Mouse (Mus musculus): ENCODE results near the gene Olfr801. TPM values are rescaled to one million over a fixed set of nuclear protein-coding genes. Genes with fewer than 3 reads are reported as not detected.

The Olfr801 gene
- total RNA-seq (2014; rRNA removed) (not detected in 2 replicates), polyA plus RNA-seq (2012; rRNA removed) (not detected in 2 replicates)

GRCm38 (mm10) chr10:129673765-129674164 lies at the start of gene Olfr801:
TSS of gene Olfr801 (minus strand) at chr10:129673865.
- no peak within 1 kb of the TSS for H3K27ac ChIP-seq (replicated peaks; ENCODE audit: insufficient read depth, low read depth, low read length)
- no peak for DNase-seq (ENCODE audit: extremely low read depth, low read depth, low spot score)
- no peaks in the 10 kb centered on the region for H3K27me3 ChIP-seq (ENCODE audit: control insufficient read depth, insufficient read depth, low read length)
- no peaks in the 10 kb centered on the region for H3K36me3 ChIP-seq (ENCODE audit: control insufficient read depth, insufficient read depth, low read length)
- TF ChIP-seq POLR2A (IDR thresholded peaks at IDR 0.05; ENCODE audit: extremely low read depth, insufficient read depth, low read length), result no peak
- no peak for TF ChIP-seq CTCF (IDR thresholded peaks at IDR 0.05; ENCODE audit: low read depth, low read length)
- H3K79me2 ChIP-seq (ENCODE audit: control insufficient read depth, insufficient read depth, low read length), result no peaks in the 10 kb centered on the region
- H3K4me1 ChIP-seq (ENCODE audit: control insufficient read depth, insufficient read depth, low read length), result no peaks in the 10 kb centered on the region
- H3K4me3 ChIP-seq (ENCODE audit: insufficient read depth, low read depth, low read length), result no peak within 1 kb of the TSS
- 64% methylated on average over 1 of the region's 1 CpGs for WGBS
- no peak within 1 kb of the TSS for H3K9ac ChIP-seq (ENCODE audit: low read depth, low read length)

DNA sequence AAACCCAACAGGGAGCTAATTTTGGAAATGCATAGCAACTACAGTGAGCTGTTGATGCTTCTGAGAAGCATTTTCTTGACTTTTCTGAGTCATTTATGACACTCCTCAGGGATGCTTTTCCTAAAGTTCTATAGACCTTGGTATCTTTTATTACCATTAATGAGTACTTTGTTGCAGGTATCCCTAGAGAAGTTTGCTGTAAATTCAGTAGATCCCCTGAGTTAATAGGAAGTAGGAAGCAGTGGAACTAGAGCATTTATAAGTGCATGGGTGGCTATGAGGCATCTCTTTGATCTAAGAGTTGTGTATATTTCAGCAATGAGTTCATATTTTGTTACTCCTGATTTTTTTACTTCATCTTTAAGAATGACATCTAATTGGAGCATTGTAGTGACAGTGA lies 29.2 kb upstream of the Olfr801 start, which contains the start of gene Olfr804:
TSS of gene Olfr804 (plus strand) at position 301 of the 400 bp plus-strand sequence.
- Histone ChIP-seq H3K36me3 (ENCODE audit: control insufficient read depth, insufficient read depth, low read length) (no peaks in the 10 kb centered on the region), H3K27me3 (ENCODE audit: control insufficient read depth, insufficient read depth, low read length) (no peaks in the 10 kb centered on the region), H3K79me2 (ENCODE audit: control insufficient read depth, insufficient read depth, low read length) (no peaks in the 10 kb centered on the region), H3K4me1 (ENCODE audit: control insufficient read depth, insufficient read depth, low read length) (no peaks in the 10 kb centered on the region), H3K9ac (ENCODE audit: low read depth, low read length) (no peak within 1 kb of the TSS), H3K4me3 (ENCODE audit: insufficient read depth, low read depth, low read length) (no peak within 1 kb of the TSS), H3K27ac (replicated peaks; ENCODE audit: insufficient read depth, low read depth, low read length) (no peak within 1 kb of the TSS)
- DNase-seq (ENCODE audit: extremely low read depth, low read depth, low spot score), result no peak
- TF ChIP-seq POLR2A (IDR thresholded peaks at IDR 0.05; ENCODE audit: extremely low read depth, insufficient read depth, low read length) (no peak), CTCF (IDR thresholded peaks at IDR 0.05; ENCODE audit: low read depth, low read length) (no peak)

- Histone ChIP-seq H3K9ac (ENCODE audit: low read depth, low read length) (no peak within 1 kb of the TSS), H3K27ac (replicated peaks; ENCODE audit: insufficient read depth, low read depth, low read length) (no peak within 1 kb of the TSS), H3K79me2 (ENCODE audit: control insufficient read depth, insufficient read depth, low read length) (no peaks in the 10 kb centered on the region), H3K4me1 (ENCODE audit: control insufficient read depth, insufficient read depth, low read length) (no peaks in the 10 kb centered on the region), H3K36me3 (ENCODE audit: control insufficient read depth, insufficient read depth, low read length) (no peaks in the 10 kb centered on the region), H3K27me3 (ENCODE audit: control insufficient read depth, insufficient read depth, low read length) (no peaks in the 10 kb centered on the region), H3K4me3 (ENCODE audit: insufficient read depth, low read depth, low read length) (no peak within 1 kb of the TSS)
- WGBS, result 68% methylated on average over 2 of the region's 2 CpGs
- DNase-seq (ENCODE audit: extremely low read depth, low read depth, low spot score), result no peak
- TF ChIP-seq POLR2A (IDR thresholded peaks at IDR 0.05; ENCODE audit: extremely low read depth, insufficient read depth, low read length) (no peak), CTCF (IDR thresholded peaks at IDR 0.05; ENCODE audit: low read depth, low read length) (no peak)
Measured at GRCm38 (mm10) chr10:129694186-129694585, 20.5 kb upstream of the Olfr801 start, which contains the start of gene Olfr803. TSS of gene Olfr803 (minus strand) at chr10:129694286.

DNA sequence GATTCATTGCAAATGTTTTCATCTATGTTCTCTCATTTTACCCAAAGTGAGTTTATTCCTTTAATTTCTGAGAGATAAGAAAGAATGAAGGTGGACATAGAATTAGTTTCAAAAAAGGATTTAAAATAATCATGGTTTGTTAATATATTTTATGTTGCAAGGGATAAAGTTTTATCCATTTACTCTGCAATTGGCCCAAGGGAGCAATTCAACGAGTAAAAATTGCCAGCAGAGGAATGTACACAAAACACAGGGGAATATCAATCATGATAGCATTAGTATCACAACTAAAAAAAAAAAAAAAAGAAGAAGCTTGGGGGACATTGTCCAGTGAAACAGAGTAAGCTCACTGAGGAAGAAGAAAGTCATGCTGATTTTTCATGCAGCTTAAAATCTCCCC lies 14.4 kb upstream of the Olfr801 start, which contains the start of gene Olfr802:
TSS of gene Olfr802 (minus strand) at position 101 of the 400 bp plus-strand sequence.
- Histone ChIP-seq H3K36me3 (ENCODE audit: control insufficient read depth, insufficient read depth, low read length) (no peaks in the 10 kb centered on the region), H3K79me2 (ENCODE audit: control insufficient read depth, insufficient read depth, low read length) (no peaks in the 10 kb centered on the region), H3K4me1 (ENCODE audit: control insufficient read depth, insufficient read depth, low read length) (no peaks in the 10 kb centered on the region), H3K27ac (replicated peaks; ENCODE audit: insufficient read depth, low read depth, low read length) (no peak within 1 kb of the TSS), H3K27me3 (ENCODE audit: control insufficient read depth, insufficient read depth, low read length) (no peaks in the 10 kb centered on the region), H3K9ac (ENCODE audit: low read depth, low read length) (no peak within 1 kb of the TSS), H3K4me3 (ENCODE audit: insufficient read depth, low read depth, low read length) (no peak within 1 kb of the TSS)
- no peak for DNase-seq (ENCODE audit: extremely low read depth, low read depth, low spot score)
- WGBS, result 67% methylated on average over 1 of the region's 1 CpGs
- no peak for TF ChIP-seq CTCF (IDR thresholded peaks at IDR 0.05; ENCODE audit: low read depth, low read length)
- TF ChIP-seq POLR2A (IDR thresholded peaks at IDR 0.05; ENCODE audit: extremely low read depth, insufficient read depth, low read length), result no peak

- H3K4me3 ChIP-seq (ENCODE audit: insufficient read depth, low read depth, low read length), result no peak within 1 kb of the TSS
- no peaks in the 10 kb centered on the region for H3K27me3 ChIP-seq (ENCODE audit: control insufficient read depth, insufficient read depth, low read length)
- H3K36me3 ChIP-seq (ENCODE audit: control insufficient read depth, insufficient read depth, low read length), result no peaks in the 10 kb centered on the region
- no peaks in the 10 kb centered on the region for H3K79me2 ChIP-seq (ENCODE audit: control insufficient read depth, insufficient read depth, low read length)
- TF ChIP-seq POLR2A (IDR thresholded peaks at IDR 0.05; ENCODE audit: extremely low read depth, insufficient read depth, low read length), result no peak
- no peak for TF ChIP-seq CTCF (IDR thresholded peaks at IDR 0.05; ENCODE audit: low read depth, low read length)
- no peak for DNase-seq (ENCODE audit: extremely low read depth, low read depth, low spot score)
- no peak within 1 kb of the TSS for H3K9ac ChIP-seq (ENCODE audit: low read depth, low read length)
- H3K27ac ChIP-seq (replicated peaks; ENCODE audit: insufficient read depth, low read depth, low read length), result no peak within 1 kb of the TSS
- H3K4me1 ChIP-seq (ENCODE audit: control insufficient read depth, insufficient read depth, low read length), result no peaks in the 10 kb centered on the region
Measured at GRCm38 (mm10) chr10:129657394-129657793, 16.3 kb downstream of the Olfr801 start, which contains the start of gene Olfr800. TSS of gene Olfr800 (plus strand) at chr10:129657694.

DNA sequence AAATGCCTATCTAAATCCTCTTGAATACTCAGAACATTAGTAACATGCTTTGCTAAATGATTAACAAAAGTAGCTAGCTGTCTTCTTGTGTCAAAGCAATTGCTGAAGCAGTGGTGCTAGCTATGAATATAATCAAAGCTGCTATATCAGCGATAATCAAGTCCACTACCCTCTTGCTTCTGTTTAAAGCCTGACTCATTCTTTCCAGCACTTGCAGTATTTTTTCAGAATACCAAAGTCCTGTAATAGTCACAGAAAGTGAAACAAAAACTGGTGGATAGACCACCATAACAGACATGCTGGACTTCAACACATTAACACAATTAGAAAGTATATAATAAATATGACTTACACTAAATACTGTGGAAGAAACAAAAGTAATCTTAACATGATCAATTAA lies 21.9 kb downstream of the Olfr801 start:
- Histone ChIP-seq H3K27ac (replicated peaks; ENCODE audit: insufficient read depth, low read depth, low read length) (no peak overlapping the region), H3K27me3 (ENCODE audit: control insufficient read depth, insufficient read depth, low read length) (no peaks in the 10 kb centered on the region), H3K4me1 (ENCODE audit: control insufficient read depth, insufficient read depth, low read length) (no peaks in the 10 kb centered on the region), H3K79me2 (ENCODE audit: control insufficient read depth, insufficient read depth, low read length) (no peaks in the 10 kb centered on the region), H3K36me3 (ENCODE audit: control insufficient read depth, insufficient read depth, low read length) (no peaks in the 10 kb centered on the region), H3K4me3 (ENCODE audit: insufficient read depth, low read depth, low read length) (no peak overlapping the region), H3K9ac (ENCODE audit: low read depth, low read length) (no peak overlapping the region)
- 91% methylated on average over 1 of the region's 1 CpGs for WGBS
- no peak for TF ChIP-seq POLR2A (IDR thresholded peaks at IDR 0.05; ENCODE audit: extremely low read depth, insufficient read depth, low read length)
- TF ChIP-seq CTCF (IDR thresholded peaks at IDR 0.05; ENCODE audit: low read depth, low read length), result no peak
- no peak for DNase-seq (ENCODE audit: extremely low read depth, low read depth, low spot score)

All from liver, adult 2 months (tissue).